Mouse (Mus musculus): ENCODE measurements around the gene Vsig2. TPM values are rescaled to one million over a fixed set of nuclear protein-coding genes. Genes with fewer than 3 reads are reported as not detected.

Vsig2 gene
- total RNA-seq, 4 experiments from 2014 or later: 3.1 to 7.6 (median 5.4) TPM

GRCm38 (mm10) chr9:37536851-37537250 is 2.2 kb upstream of the Vsig2 start:
- DNase-seq: no peak

- no peak for DNase-seq
These were observed 1.3 kb upstream of the Vsig2 start for GRCm38 (mm10) chr9:37537658-37538250.

- DNase-seq: no peak
These were observed 1.2 kb downstream of the Vsig2 start for GRCm38 (mm10) chr9:37540226-37540625.

- no peak for DNase-seq
These were observed 1.9 kb downstream of the Vsig2 start for GRCm38 (mm10) chr9:37540701-37541575.

- DNase-seq: no peak
These were observed 3.0 kb downstream of the Vsig2 start for GRCm38 (mm10) chr9:37541851-37542642.

GRCm38 (mm10) chr9:37543869-37544440 is 4.9 kb downstream of the Vsig2 start:
- no peak for DNase-seq

GRCm38 (mm10) chr9:37544447-37545165 is 5.6 kb downstream of the Vsig2 start:
- DNase-seq: no peak

- no peak for DNase-seq
These were observed 6.1 kb downstream of the Vsig2 start for GRCm38 (mm10) chr9:37545166-37545610.

GRCm38 (mm10) chr9:37545847-37546452 is 6.9 kb downstream of the Vsig2 start:
- no peak for DNase-seq

GRCm38 (mm10) chr9:37546889-37547288 is 7.8 kb downstream of the Vsig2 start:
- DNase-seq: no peak

GRCm38 (mm10) chr9:37550435-37550834 is 11.4 kb downstream of the Vsig2 start:
- DNase-seq: no peak

- DNase-seq: no peak
These were observed 12.9 kb downstream of the Vsig2 start for GRCm38 (mm10) chr9:37551751-37552531.

- DNase-seq: peak; percentile 76
These were observed 13.7 kb downstream of the Vsig2 start, which contains the start of gene Nrgn for GRCm38 (mm10) chr9:37552536-37553293. TSS of gene Nrgn (minus strand) at chr9:37552904.

- DNase-seq: no peak
These were observed 15.2 kb downstream of the Vsig2 start for GRCm38 (mm10) chr9:37554279-37554678.

GRCm38 (mm10) chr9:37554838-37555748 is 16.0 kb downstream of the Vsig2 start, which contains the start of gene Siae:
TSS of gene Siae (plus strand) at chr9:37555698.
- no peak for DNase-seq

GRCm38 (mm10) chr9:37556366-37556765 is 17.3 kb downstream of the Vsig2 start:
- DNase-seq: no peak

- DNase-seq: no peak
These were observed 21.6 kb downstream of the Vsig2 start for GRCm38 (mm10) chr9:37560617-37561016.

- DNase-seq: no peak
These were observed 24.8 kb downstream of the Vsig2 start for GRCm38 (mm10) chr9:37563805-37564204.

GRCm38 (mm10) chr9:37567019-37567418 is 28.0 kb downstream of the Vsig2 start:
- no peak for DNase-seq
